Mouse (Mus musculus): ENCODE measurements around the gene P4hb.

DNA sequence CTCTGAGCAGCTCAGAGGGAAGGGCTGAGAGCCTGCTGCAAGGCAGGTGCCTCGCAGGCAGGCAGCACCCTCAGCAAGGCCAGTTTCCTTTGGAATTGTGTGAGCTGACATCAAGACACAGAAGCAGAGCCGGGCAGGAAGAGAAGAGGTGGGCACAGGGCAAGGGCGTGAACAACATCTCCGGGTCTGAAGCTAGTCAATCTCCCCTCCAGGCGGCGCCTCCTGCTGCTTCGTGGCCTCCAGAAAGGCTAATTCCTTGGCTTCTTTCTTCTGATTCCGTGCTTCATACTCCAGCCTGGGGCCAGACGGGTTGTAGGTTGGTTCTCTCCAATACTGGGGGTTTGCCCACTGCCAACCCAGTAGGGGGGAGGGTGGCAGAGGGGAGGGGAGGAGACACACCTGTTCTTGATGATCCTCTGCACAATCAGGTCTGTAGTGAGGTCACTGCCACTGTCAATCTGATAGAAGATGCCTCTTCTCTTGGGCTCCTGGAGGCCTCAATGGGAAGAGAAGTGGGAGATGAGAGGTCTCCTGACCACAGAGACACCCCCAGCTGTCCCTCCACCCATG lies 37.5 kb upstream of the P4hb start:
- TF ChIP-seq CTCF (IDR thresholded peaks at IDR 0.05; ENCODE audit: low read depth, low read length) (no peak), POLR2A (IDR thresholded peaks at IDR 0.05; ENCODE audit: insufficient read depth, low read length) (no peak), EP300 (IDR thresholded peaks at IDR 0.05; ENCODE audit: insufficient read depth, low read depth, low read length) (no peak)
